22 mouse cellular contexts compared by ENCODE assay signal in genomic region chr7:57138072-57138704, GRCm38 (mm10).
A peak's percentile ranks its signal among the peaks of the same experiment; 100 is the strongest.
DNase-seq lines count a peak whose midpoint lies in the region; ATAC-seq and TF ChIP-seq lines count a peak whose summit lies in the region.
"Had no signal": no experiment of that assay in that cellular context is flagged by ENCODE, and none has a peak within 500 bp of the region (broad histone marks: within the 10 kb centered on the region; RNA-seq: fewer than 3 reads in every experiment).

No protein-coding gene starts in this region.

- DNase-seq in frontal cortex, adult 2 months (ENCODE audit: extremely low spot score in 1 of 2, low spot score in 1 of 2) = no peak
- DNase-seq in brain, adult 2 months (ENCODE audit: low read depth, low spot score) = peak; percentile 21
- DNase-seq in limb, embryonic 14.5 days (ENCODE audit: low spot score) = peak; percentile 47
- no peak for DNase-seq in left cerebral cortex, postnatal 4 days
- DNase-seq: adrenal gland, adult 2 months; adrenal gland, postnatal 10 days; adrenal gland, postnatal 25 days; cerebellum, adult 18-20 months; cerebellum, adult 8-10 months; cerebellum, adult 9-11 months; cerebellum, postnatal 14 days; cerebellum, postnatal 36 days; embryo, embryonic 11 days had no signal

- no peak overlapping the region for H3K9ac ChIP-seq in limb, embryonic 14.5 days (ENCODE audit: low read depth, low read length, severe bottlenecking)
- H3K9ac ChIP-seq in midbrain, embryonic 15.5 days = no peak overlapping the region
- H3K9ac ChIP-seq: embryonic facial prominence, embryonic 12.5 days; embryonic facial prominence, embryonic 15.5 days; forebrain, embryonic 12.5 days had no signal

- H3K27ac ChIP-seq in limb, embryonic 14.5 days (replicated peaks; ENCODE audit: low read depth, low read length) = no peak overlapping the region
- no peak overlapping the region for H3K27ac ChIP-seq in midbrain, embryonic 15.5 days
- H3K27ac ChIP-seq: embryonic facial prominence, embryonic 12.5 days; embryonic facial prominence, embryonic 15.5 days; forebrain, embryonic 10.5 days; forebrain, embryonic 12.5 days had no signal

- no peaks in the 10 kb centered on the region for H3K36me3 ChIP-seq in limb, embryonic 14.5 days (ENCODE audit: control insufficient read depth, insufficient read depth, low read length)
- no peaks in the 10 kb centered on the region for H3K36me3 ChIP-seq in midbrain, embryonic 15.5 days (replicated peaks)
- H3K36me3 ChIP-seq: embryonic facial prominence, embryonic 12.5 days; embryonic facial prominence, embryonic 15.5 days; forebrain, embryonic 10.5 days; forebrain, embryonic 12.5 days had no signal

- intact Hi-C loops in left cerebral cortex, postnatal 4 days (cut with DNase I) = no loop called here

- H3K4me3 ChIP-seq in limb, embryonic 14.5 days (replicated peaks; ENCODE audit: low read length) = no peak overlapping the region
- H3K4me3 ChIP-seq in midbrain, embryonic 15.5 days = no peak overlapping the region
- H3K4me3 ChIP-seq: embryonic facial prominence, embryonic 12.5 days; embryonic facial prominence, embryonic 15.5 days; erythroblast, embryonic 14.5 days; forebrain, embryonic 10.5 days; forebrain, embryonic 12.5 days had no signal

- WGBS in limb, embryonic 14.5 days = 70% methylated on average over 4 of the region's 4 CpGs
- 81% methylated on average over 4 of the region's 4 CpGs for WGBS in midbrain, embryonic 15.5 days

- no peaks in the 10 kb centered on the region for H3K4me1 ChIP-seq in limb, embryonic 14.5 days (ENCODE audit: control insufficient read depth, insufficient read depth, low read length)
- H3K4me1 ChIP-seq in midbrain, embryonic 15.5 days = no peaks in the 10 kb centered on the region
- H3K4me1 ChIP-seq: embryonic facial prominence, embryonic 12.5 days; embryonic facial prominence, embryonic 15.5 days; forebrain, embryonic 10.5 days; forebrain, embryonic 12.5 days had no signal

- H3K9me3 ChIP-seq in limb, embryonic 14.5 days (ENCODE audit: control insufficient read depth, low read length) = no peaks in the 10 kb centered on the region
- H3K9me3 ChIP-seq in midbrain, embryonic 15.5 days = no peaks in the 10 kb centered on the region
- H3K9me3 ChIP-seq: embryonic facial prominence, embryonic 12.5 days; embryonic facial prominence, embryonic 15.5 days; forebrain, embryonic 12.5 days had no signal

- TF ChIP-seq POLR2A in limb, embryonic 14.5 days (IDR thresholded peaks at IDR 0.05; ENCODE audit: borderline replicate concordance, extremely low read depth, insufficient read depth, insufficient read length) = no peak

- H3K4me2 ChIP-seq in limb, embryonic 14.5 days (replicated peaks; ENCODE audit: low read depth, low read length, severe bottlenecking) = no peak overlapping the region
- no peak overlapping the region for H3K4me2 ChIP-seq in midbrain, embryonic 15.5 days
- H3K4me2 ChIP-seq: embryonic facial prominence, embryonic 12.5 days; embryonic facial prominence, embryonic 15.5 days; forebrain, embryonic 12.5 days had no signal

- H3K27me3 ChIP-seq in limb, embryonic 14.5 days (ENCODE audit: control insufficient read depth, insufficient read depth, low read length) = no peaks in the 10 kb centered on the region
- no peaks in the 10 kb centered on the region for H3K27me3 ChIP-seq in midbrain, embryonic 15.5 days (replicated peaks)
- H3K27me3 ChIP-seq: embryonic facial prominence, embryonic 12.5 days; embryonic facial prominence, embryonic 15.5 days; forebrain, embryonic 12.5 days had no signal

- ATAC-seq in frontal cortex, adult (ENCODE audit: low TSS enrichment) = 0 out of 2 replicates have a peak, but pooled peaks have one; percentile 31
- ATAC-seq in limb, embryonic 14.5 days (ENCODE audit: low FRiP score, low read depth) = peak; percentile 71
- ATAC-seq in midbrain, embryonic 15.5 days (replicated peaks) = no peak
- ATAC-seq: forebrain, embryonic 14.5 days; forebrain, embryonic 16.5 days had no signal

Comparison
In these comparisons a context has a peak if more than half of its experiments do, and no peak if none do; other contexts are left out.
1. DNase-seq: peak in brain, adult 2 months (single experiment) and limb, embryonic 14.5 days (single experiment); none in frontal cortex, adult 2 months (0 of 2) and left cerebral cortex, postnatal 4 days (single experiment).